Mouse (Mus musculus) liver, adult 2 months (tissue): ENCODE measurements around the gene Dapk1.

Experiments
- CTCF ChIP-seq: fragments of 200-500 bp; IDR thresholded peaks from 2 replicates; pipeline ENCODE4 v1.5.1; 2011; ENCODE audit warnings: low read depth, low read length, control low read depth
- POLR2A ChIP-seq: fragments of 200-500 bp; IDR thresholded peaks from 2 replicates; pipeline ENCODE4 v1.6.1; 2011; ENCODE audit warnings: low read length, control low read depth; ENCODE audit not compliant: insufficient read depth; ENCODE audit errors: extremely low read depth

DNA sequence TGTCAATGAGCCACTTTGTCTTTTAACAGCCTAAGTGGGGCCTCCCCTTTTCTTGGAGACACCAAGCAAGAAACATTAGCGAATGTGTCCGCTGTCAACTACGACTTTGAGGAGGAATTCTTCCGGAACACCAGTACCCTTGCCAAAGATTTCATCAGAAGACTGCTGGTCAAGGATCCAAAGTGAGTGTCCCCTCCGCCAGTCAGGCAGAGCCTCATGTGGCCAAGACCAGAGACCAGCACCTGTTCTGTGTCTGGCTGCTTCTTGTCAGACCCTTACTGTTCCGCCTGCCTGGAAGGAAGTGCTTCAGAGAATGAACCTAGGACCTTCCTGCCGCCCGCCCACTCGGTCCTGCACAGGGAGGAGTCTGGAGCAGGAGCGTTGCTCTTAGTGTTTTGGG lies 117.8 kb downstream of the Dapk1 start:
- TF ChIP-seq POLR2A (no peak), CTCF (no peak)
